Comparison of ENCODE assay signal across 17 mouse cellular contexts in the genomic region with DNA sequence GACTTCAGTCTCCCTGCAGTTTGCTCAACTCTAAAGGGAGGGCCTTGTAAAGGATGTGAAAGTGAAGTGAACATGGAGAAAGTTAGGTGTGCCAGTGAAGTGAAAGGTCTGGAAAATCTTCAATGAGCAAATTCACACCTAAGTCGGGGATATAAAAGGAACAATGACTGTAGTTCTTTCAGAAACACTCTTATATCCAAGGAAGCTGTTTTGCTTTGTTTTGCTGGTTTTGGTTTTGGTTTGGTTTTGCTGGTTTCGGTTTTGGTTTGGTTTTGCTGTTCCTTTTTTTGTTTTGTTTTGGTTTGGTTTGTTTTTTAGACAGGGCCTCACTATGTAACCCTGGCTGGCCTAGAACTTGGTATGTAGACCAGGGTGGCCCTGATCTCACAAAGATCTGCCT.
DNase-seq lines count a peak whose midpoint lies in the region; ATAC-seq and TF ChIP-seq lines count a peak whose summit lies in the region.
"Had no signal": no experiment of that assay in that cellular context is flagged by ENCODE, and none has a peak within 500 bp of the region (broad histone marks: within the 10 kb centered on the region; RNA-seq: fewer than 3 reads in every experiment).

No protein-coding gene starts in this region.

- TF ChIP-seq RAD21 in CH12.LX (IDR thresholded peaks at IDR 0.05; ENCODE audit: low read depth, low read length), result no peak

- no peaks in the 10 kb centered on the region for H3K9me3 ChIP-seq in liver, embryonic 13.5 days (replicated peaks)
- H3K9me3 ChIP-seq in liver, embryonic 11.5 days (ENCODE audit: control insufficient read depth, low read length), result no peaks in the 10 kb centered on the region
- H3K9me3 ChIP-seq in CH12.LX (replicated peaks; ENCODE audit: low read length), result no peaks in the 10 kb centered on the region
- H3K9me3 ChIP-seq: embryonic facial prominence, embryonic 12.5 days had no signal

- peak; percentile 63; the same call in 1 of the 2 replicates for TF ChIP-seq EP300 in CH12.LX (IDR thresholded peaks at IDR 0.05; ENCODE audit: low read length)

- WGBS in liver, embryonic 13.5 days (ENCODE audit: insufficient replicate concordance), result 57% methylated on average over 2 of the region's 2 CpGs
- WGBS in liver, embryonic 11.5 days, result 75% methylated on average over 2 of the region's 2 CpGs

- no peaks in the 10 kb centered on the region for H3K36me3 ChIP-seq in liver, embryonic 13.5 days
- H3K36me3 ChIP-seq in liver, embryonic 11.5 days (ENCODE audit: control insufficient read depth, insufficient read depth, low read length), result no peaks in the 10 kb centered on the region
- H3K36me3 ChIP-seq in CH12.LX (replicated peaks in 1 of 2; ENCODE audit: control insufficient read depth in 1 of 2, insufficient read depth in 1 of 2, low read length in 1 of 2), result no peaks in the 10 kb centered on the region
- H3K36me3 ChIP-seq: embryonic facial prominence, embryonic 12.5 days had no signal

- no peak for TF ChIP-seq CTCF in CH12.LX (conservative IDR thresholded peaks at IDR 0.05 in 1 of 2, IDR thresholded peaks at IDR 0.05 in 1 of 2; ENCODE audit: low read depth in 2 of 2, low read length in 2 of 2)

- no peak overlapping the region for H3K4me3 ChIP-seq in liver, embryonic 13.5 days (replicated peaks)
- no peak overlapping the region for H3K4me3 ChIP-seq in liver, embryonic 11.5 days (ENCODE audit: low read depth, low read length)
- no peak overlapping the region for H3K4me3 ChIP-seq in CH12.LX (replicated peaks in 1 of 3; ENCODE audit: low read depth in 2 of 3, low read length in 2 of 3, poor library complexity in 1 of 3)
- H3K4me3 ChIP-seq: embryonic facial prominence, embryonic 12.5 days had no signal

- 0 out of 2 replicates have a peak overlapping the region, but pooled peaks have one; percentile 3 for H3K4me2 ChIP-seq in liver, embryonic 13.5 days
- H3K4me2 ChIP-seq in liver, embryonic 11.5 days, result no peak overlapping the region
- H3K4me2 ChIP-seq in CH12.LX (ENCODE audit: insufficient read depth, low read depth, poor library complexity, severe bottlenecking), result peak overlapping the region; percentile 3; the same call in 1 of the 2 replicates
- H3K4me2 ChIP-seq: embryonic facial prominence, embryonic 12.5 days; lung, embryonic 14.5 days had no signal

- peak overlapping the region; percentile 8; the same call in 1 of the 2 replicates for H3K9ac ChIP-seq in liver, embryonic 13.5 days
- H3K9ac ChIP-seq in liver, embryonic 11.5 days (ENCODE audit: low read depth, low read length), result no peak overlapping the region
- no peak overlapping the region; the same call in 1 of the 2 replicates for H3K9ac ChIP-seq in CH12.LX (ENCODE audit: insufficient read depth, low read depth)
- H3K9ac ChIP-seq: embryonic facial prominence, embryonic 12.5 days; lung, embryonic 14.5 days had no signal

- no peaks in the 10 kb centered on the region for H3K27me3 ChIP-seq in liver, embryonic 13.5 days
- no peaks in the 10 kb centered on the region for H3K27me3 ChIP-seq in liver, embryonic 11.5 days (replicated peaks; ENCODE audit: control insufficient read depth, insufficient read depth, low read length)
- H3K27me3 ChIP-seq in CH12.LX (replicated peaks), result no peaks in the 10 kb centered on the region
- H3K27me3 ChIP-seq: embryonic facial prominence, embryonic 12.5 days; Patski had no signal

- H3K79me2 ChIP-seq in CH12.LX (replicated peaks; ENCODE audit: control insufficient read depth, extremely low read depth, insufficient read depth, poor library complexity, severe bottlenecking), result no peaks in the 10 kb centered on the region

- H3K4me1 ChIP-seq in liver, embryonic 13.5 days (replicated peaks), result peaks cover 18% of the 10 kb centered on the region
- H3K4me1 ChIP-seq in liver, embryonic 11.5 days (replicated peaks; ENCODE audit: control insufficient read depth, insufficient read depth, low read length), result no peaks in the 10 kb centered on the region
- H3K4me1 ChIP-seq in CH12.LX (ENCODE audit: control insufficient read depth in 1 of 2, insufficient read depth in 2 of 2), result peaks cover 3 to 12% of the 10 kb centered on the region in 2 experiments; a peak in 3 of 4 replicates

- dilution Hi-C loops in CH12.LX (cut with MboI; ENCODE audit: extremely low pct_ligation_motif_present, extremely low pct_unique_long_range_greater_than_20kb, low sequenced_read_pairs), result no loop called here

- no peak for TF ChIP-seq POLR2A in CH12.LX (IDR thresholded peaks at IDR 0.05; ENCODE audit: low read depth, low read length)

- no peak for DNase-seq in liver, embryonic 13.5 days
- no peak for DNase-seq in liver, embryonic 11.5 days (ENCODE audit: low spot score)
- DNase-seq in CH12.LX (ENCODE audit: extremely low read depth), result peak; percentile 47
- DNase-seq in induced T-regulatory cell, adult 2 months (ENCODE audit: low read depth), result peak; percentile 82
- peak; percentile 30 to 33 for DNase-seq in natural killer cell, adult 2 months (ENCODE audit: low spot score in 2 of 2)
- no peak for DNase-seq in cerebellum, postnatal 14 days
- DNase-seq in urinary bladder, postnatal 10 days (ENCODE audit: low spot score), result no peak
- DNase-seq in kidney, postnatal 36 days, result no peak
- DNase-seq: adrenal gland, adult 2 months; cerebellum, postnatal 36 days; heart, adult 18-20 months; heart, postnatal 14 days; kidney, adult 9 months; lung, embryonic 14.5 days; right cerebral cortex, postnatal 4 days had no signal

- H3K27ac ChIP-seq in liver, embryonic 13.5 days, result peak overlapping the region; percentile 20; the same call in 1 of the 2 replicates
- H3K27ac ChIP-seq in liver, embryonic 11.5 days (ENCODE audit: low read depth, low read length), result no peak overlapping the region
- no peak overlapping the region for H3K27ac ChIP-seq in CH12.LX (ENCODE audit: insufficient read depth, low read depth)
- H3K27ac ChIP-seq: embryonic facial prominence, embryonic 12.5 days had no signal

- in situ Hi-C loops in CH12.LX (cut with MboI; ENCODE audit: low pct_ligation_motif_present, low pct_unique_long_range_greater_than_20kb, low sequenced_read_pairs), result loop anchor here (25.0 kb wide), 2 partner anchors 174 to 699 kb away; partner anchors contain the start of gene Ssbp2

- ATAC-seq in liver, embryonic 13.5 days (ENCODE audit: low read depth), result no peak
- no peak for ATAC-seq in liver, embryonic 11.5 days (replicated peaks; ENCODE audit: low FRiP score)
- ATAC-seq: Patski had no signal

TF ChIP-seq in CH12.LX, 34 proteins besides CTCF, POLR2A, EP300 and RAD21:
- TF ChIP-seq IRF4 (IDR thresholded peaks at IDR 0.05; ENCODE audit: low read depth, low read length), result peak; percentile 90
- no peak for TF ChIP-seq KAT2A (IDR thresholded peaks at IDR 0.05; ENCODE audit: insufficient replicate concordance, low read length)
- TF ChIP-seq RCOR1 (conservative IDR thresholded peaks at IDR 0.05; ENCODE audit: low read depth, low read length), result 0 out of 2 replicates have a peak, but pooled peaks have one; percentile 59
- no peak for TF ChIP-seq SMC3 (IDR thresholded peaks at IDR 0.05; ENCODE audit: low read depth, low read length)
- TF ChIP-seq NRF1 (IDR thresholded peaks at IDR 0.05; ENCODE audit: low read depth, low read length), result no peak
- TF ChIP-seq HCFC1 (IDR thresholded peaks at IDR 0.05; ENCODE audit: low read depth, low read length), result no peak
- TF ChIP-seq ETS1 (conservative IDR thresholded peaks at IDR 0.05; ENCODE audit: low read depth, low read length), result peak; percentile 90
- peak; percentile 69 for TF ChIP-seq MEF2A (IDR thresholded peaks at IDR 0.05; ENCODE audit: borderline replicate concordance, low read depth, low read length)
- 0 out of 2 replicates have a peak, but pooled peaks have one; percentile 26 for TF ChIP-seq BHLHE40 (IDR thresholded peaks at IDR 0.05; ENCODE audit: low read depth, low read length)
- 0 out of 2 replicates have a peak, but pooled peaks have one; percentile 8 for TF ChIP-seq TCF12 (IDR thresholded peaks at IDR 0.05; ENCODE audit: low read depth, low read length)
TF ChIP-seq in CH12.LX: peak in this region for 6.

Comparison
In these comparisons a context has a peak if more than half of its experiments do, and no peak if none do; other contexts are left out.
1. DNase-seq: peak in CH12.LX (single experiment), induced T-regulatory cell, adult 2 months (single experiment) and natural killer cell, adult 2 months (2 of 2); none in liver, embryonic 13.5 days (single experiment), liver, embryonic 11.5 days (single experiment), cerebellum, postnatal 14 days (0 of 2), urinary bladder, postnatal 10 days (single experiment) and kidney, postnatal 36 days (0 of 2).